Mouse (Mus musculus): ENCODE results near the gene Tmeff1.

DNA sequence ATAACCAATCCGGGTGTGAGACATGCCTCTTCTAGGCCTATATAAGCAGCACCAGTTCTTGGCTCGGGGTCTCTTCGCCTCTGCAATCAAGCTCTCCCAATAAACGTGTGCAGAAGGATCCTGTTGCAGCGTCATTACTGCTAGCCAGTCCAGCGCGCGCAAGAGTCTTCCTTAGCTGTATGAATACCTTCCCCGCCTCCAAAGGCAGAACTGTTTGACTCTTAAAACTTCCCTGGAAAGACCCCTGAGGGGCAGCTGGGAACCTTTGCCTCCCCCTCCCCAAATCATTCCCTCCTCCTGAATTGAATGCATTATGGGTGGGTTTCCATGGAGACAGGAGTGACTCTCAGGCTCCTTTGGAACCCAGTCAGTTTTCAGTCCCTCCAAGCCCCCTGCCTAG lies 93.8 kb downstream of the Tmeff1 start:
- TF ChIP-seq CTCF (IDR thresholded peaks at IDR 0.05; ENCODE audit: control insufficient read depth, insufficient read depth, insufficient replicate concordance, low read depth, low read length): no peak
- TF ChIP-seq POLR2A (IDR thresholded peaks at IDR 0.05; ENCODE audit: control insufficient read depth, low read depth, low read length): no peak
